Mouse (Mus musculus) intestine, embryonic 15.5 days (tissue): Measurements from ENCODE around the gene Shprh. TPM values are rescaled to one million over a fixed set of nuclear protein-coding genes. Genes with fewer than 3 reads are reported as not detected.

Experiments
- ATAC-seq: fragments of 200-750 bp; cut with Nextera tagmentation; 2 replicates; pipeline ENCODE4 v1.8.0; 2017; ENCODE audit warnings: moderate TSS enrichment, moderate library complexity
- H3K27ac ChIP-seq: fragments of 300-500 bp; sonication (generic); 2 replicates; pipeline ENCODE4 v1.5.1; 2015; ENCODE audit warnings: mild to moderate bottlenecking, inconsistent platforms
- H3K27me3 ChIP-seq: fragments of 300-500 bp; sonication (generic); replicated peaks from 2 replicates; pipeline ENCODE4 v1.6.1; 2015; ENCODE audit warnings: inconsistent platforms
- H3K36me3 ChIP-seq: fragments of 300-500 bp; sonication (generic); 2 replicates; pipeline ENCODE4 v1.6.1; 2015; ENCODE audit warnings: inconsistent platforms
- H3K4me1 ChIP-seq: fragments of 300-500 bp; sonication (generic); replicated peaks from 2 replicates; pipeline ENCODE4 v1.6.1; 2015; ENCODE audit warnings: inconsistent platforms
- H3K4me2 ChIP-seq: fragments of 300-500 bp; sonication (generic); replicated peaks from 2 replicates; pipeline ENCODE4 v1.6.1; 2015; ENCODE audit warnings: mild to moderate bottlenecking, inconsistent platforms
- H3K4me3 ChIP-seq: fragments of 300-500 bp; sonication (generic); replicated peaks from 2 replicates; pipeline ENCODE4 v1.5.1; 2015; ENCODE audit warnings: inconsistent platforms
- H3K9ac ChIP-seq: fragments of 300-500 bp; sonication (generic); 2 replicates; pipeline ENCODE4 v1.6.1; 2015; ENCODE audit warnings: inconsistent platforms
- H3K9me3 ChIP-seq: fragments of 300-500 bp; sonication (generic); 2 replicates; pipeline ENCODE4 v1.6.1; 2016; ENCODE audit warnings: inconsistent platforms
- WGBS: fragments of 180-500 bp; shearing (Covaris S2); methylation state at CpG from one replicate; pipeline ENCODE4 v1.1.7; 2015; 5-methylcytosine and 5-hydroxymethylcytosine counted together
- polyA plus RNA-seq: library from polyadenylated mRNA; unstranded; fragments of >200 nt; fragmentation: Nextera tagmentation; extraction: Ambion mirVana; gene quantifications from 2 replicates; pipeline ENCODE4 v1.2.1, GENCODE M21; 2015

Shprh gene
- 12.3 and 12.6 TPM in 2 replicates for polyA plus RNA-seq

DNA sequence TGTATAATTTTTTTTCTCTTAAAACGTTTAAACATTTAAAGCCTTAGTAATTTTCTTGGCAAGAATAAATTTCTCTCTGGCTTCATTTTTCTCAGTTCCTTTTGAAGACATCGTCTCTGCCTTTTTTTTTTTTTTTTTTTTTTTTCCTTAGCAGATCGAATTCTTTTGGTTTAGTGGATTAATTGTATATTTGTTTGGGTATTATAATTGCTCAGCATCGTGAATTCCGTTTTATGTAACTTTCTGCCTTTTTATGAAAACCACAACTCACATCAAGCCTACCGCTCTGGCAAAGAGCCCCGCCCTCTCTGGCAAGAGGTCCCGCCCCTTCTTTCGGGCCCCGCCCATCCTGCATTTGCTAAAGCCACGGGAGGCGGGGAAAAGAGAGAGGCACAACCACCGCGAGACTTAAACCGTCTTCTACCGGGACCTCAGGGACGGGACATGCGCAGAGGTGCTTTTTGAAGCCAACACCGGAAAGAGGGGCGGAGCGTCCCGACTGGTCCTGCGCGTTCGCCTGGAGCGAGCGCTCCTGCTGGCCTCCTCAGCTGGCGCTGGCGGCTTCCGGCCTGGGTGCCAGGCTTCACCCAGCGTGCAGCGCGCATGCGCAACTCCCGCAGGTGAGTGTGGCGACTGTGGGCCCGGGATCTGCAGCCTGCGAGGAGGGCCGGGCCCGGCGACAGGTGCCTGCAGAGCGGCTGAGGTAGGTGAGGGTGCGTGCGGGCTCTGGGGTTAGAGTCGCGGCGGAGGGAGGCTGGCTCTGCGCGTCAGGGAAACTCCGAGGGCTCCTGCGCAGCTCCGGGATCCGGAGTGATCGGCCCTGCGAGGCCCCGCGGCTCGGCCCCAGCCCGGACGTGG, at the start of gene Shprh:
TSS of gene Shprh (plus strand) at position 544 of the 858 bp plus-strand sequence.
- H3K36me3 ChIP-seq = no peaks in the 10 kb centered on the region
- 0 out of 2 replicates have a peak, but pooled peaks cover 8% of the 10 kb centered on the region for H3K4me1 ChIP-seq
- H3K9me3 ChIP-seq = no peaks in the 10 kb centered on the region
- peak within 1 kb of the TSS; percentile 71 for H3K4me2 ChIP-seq
- H3K27ac ChIP-seq = peak within 1 kb of the TSS; percentile 82
- peak within 1 kb of the TSS; percentile 89 for H3K9ac ChIP-seq
- ATAC-seq = peak; percentile 100
- under 1% methylated on average over 60 of the region's 60 CpGs for whole genome bisulfite sequencing
- H3K27me3 ChIP-seq = no peaks in the 10 kb centered on the region
- H3K4me3 ChIP-seq = peak within 1 kb of the TSS; percentile 89

DNA sequence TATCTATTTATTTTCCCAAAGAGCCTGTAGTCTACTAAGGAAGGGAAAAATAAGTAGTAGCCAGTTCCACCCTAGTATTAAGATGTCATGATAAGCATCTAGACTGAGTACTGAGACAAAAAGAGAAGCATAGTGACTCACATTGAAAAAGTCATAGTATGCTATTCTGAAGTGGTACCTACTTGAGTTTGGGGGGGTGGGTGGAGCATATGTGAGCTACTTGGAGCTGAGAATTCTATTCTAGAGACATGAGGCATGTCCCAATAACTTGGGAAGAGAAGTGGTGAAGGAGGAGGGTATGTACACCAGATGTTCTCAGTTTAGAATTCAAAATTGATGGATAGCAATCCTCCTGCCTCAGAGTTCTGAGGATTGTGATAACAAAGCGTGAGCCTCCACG, 27.4 kb upstream of the Shprh start:
- H3K4me2 ChIP-seq = no peak overlapping the region
- H3K4me3 ChIP-seq = no peak overlapping the region
- 87% methylated on average over 2 of the region's 2 CpGs for WGBS
- no peaks in the 10 kb centered on the region for H3K36me3 ChIP-seq
- H3K9me3 ChIP-seq = no peaks in the 10 kb centered on the region
- no peak overlapping the region for H3K9ac ChIP-seq
- ATAC-seq = no peak
- H3K4me1 ChIP-seq = no peaks in the 10 kb centered on the region
- H3K27ac ChIP-seq = no peak overlapping the region
- H3K27me3 ChIP-seq = no peaks in the 10 kb centered on the region

DNA sequence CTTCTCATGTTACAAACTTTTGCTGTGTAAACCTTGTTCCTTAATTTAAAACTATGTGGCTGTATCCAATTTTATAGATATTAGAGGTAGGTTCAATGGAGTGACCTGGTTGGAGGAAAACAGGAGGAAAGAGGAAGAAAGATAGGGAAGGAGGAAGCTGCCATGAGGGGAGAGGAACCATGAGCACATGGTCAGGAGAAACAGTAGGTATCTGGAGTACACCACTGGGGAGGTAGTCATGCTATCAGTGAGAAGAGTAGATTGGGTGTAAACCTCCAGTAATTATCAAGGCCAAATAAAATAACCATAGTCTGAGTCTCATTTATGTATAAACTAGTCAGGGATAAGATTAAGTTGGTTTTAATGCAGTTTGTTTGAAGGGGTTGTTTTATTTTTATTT, 3.6 kb upstream of the Shprh start:
- Histone ChIP-seq H3K27ac (no peak overlapping the region), H3K27me3 (no peaks in the 10 kb centered on the region), H3K4me1 (0 out of 2 replicates have a peak, but pooled peaks cover 5% of the 10 kb centered on the region), H3K9me3 (no peaks in the 10 kb centered on the region), H3K36me3 (no peaks in the 10 kb centered on the region), H3K4me2 (no peak overlapping the region), H3K9ac (no peak overlapping the region), H3K4me3 (no peak overlapping the region)
- no peak for ATAC-seq

DNA sequence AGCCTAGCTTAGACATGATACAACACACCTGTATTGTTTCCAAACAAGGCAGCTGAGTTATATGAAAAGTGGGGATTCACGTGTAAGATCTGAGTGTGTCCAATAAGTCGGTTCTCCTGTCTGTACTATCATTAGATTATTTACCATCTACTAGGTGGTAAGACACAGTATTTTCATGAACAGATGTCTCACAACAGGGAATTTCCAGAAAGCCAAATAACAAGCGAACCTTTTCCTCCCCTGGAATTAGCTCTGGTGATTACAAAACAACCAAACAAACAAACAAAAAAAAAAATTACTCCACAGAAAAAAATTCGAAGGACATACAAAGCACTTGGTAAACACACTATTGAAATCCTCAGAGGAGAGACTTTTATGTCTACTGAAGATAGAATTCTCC, 781 bp upstream of the Shprh start:
- Histone ChIP-seq H3K4me2 (no peak overlapping the region), H3K27ac (no peak overlapping the region), H3K36me3 (no peaks in the 10 kb centered on the region), H3K4me1 (0 out of 2 replicates have a peak, but pooled peaks cover 8% of the 10 kb centered on the region), H3K9ac (no peak overlapping the region), H3K27me3 (no peaks in the 10 kb centered on the region), H3K9me3 (no peaks in the 10 kb centered on the region), H3K4me3 (no peak overlapping the region)
- WGBS = 70% methylated on average over 4 of the region's 4 CpGs
- ATAC-seq = no peak

DNA sequence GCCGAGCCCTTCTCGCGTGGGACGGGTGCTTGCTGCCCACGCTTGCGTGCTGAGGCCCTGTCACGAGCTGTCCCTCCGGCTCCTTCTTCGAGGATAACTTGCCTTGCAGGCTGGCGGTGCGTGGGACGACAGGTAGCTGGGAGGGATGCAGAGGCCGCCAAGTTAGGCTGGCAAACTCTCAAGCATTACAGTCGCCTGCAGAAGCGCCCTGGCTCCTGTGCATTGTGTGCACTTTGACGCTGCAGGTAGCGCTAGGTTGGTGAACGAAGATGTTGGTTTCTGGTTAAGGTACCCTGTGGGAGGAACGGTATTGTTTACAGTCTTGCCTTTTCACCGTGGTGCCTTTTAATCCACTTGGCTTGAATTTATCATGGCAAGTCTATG, 507 bp downstream of the Shprh start:
- WGBS = under 1% methylated on average over 20 of the region's 20 CpGs
- no peaks in the 10 kb centered on the region for H3K36me3 ChIP-seq

DNA sequence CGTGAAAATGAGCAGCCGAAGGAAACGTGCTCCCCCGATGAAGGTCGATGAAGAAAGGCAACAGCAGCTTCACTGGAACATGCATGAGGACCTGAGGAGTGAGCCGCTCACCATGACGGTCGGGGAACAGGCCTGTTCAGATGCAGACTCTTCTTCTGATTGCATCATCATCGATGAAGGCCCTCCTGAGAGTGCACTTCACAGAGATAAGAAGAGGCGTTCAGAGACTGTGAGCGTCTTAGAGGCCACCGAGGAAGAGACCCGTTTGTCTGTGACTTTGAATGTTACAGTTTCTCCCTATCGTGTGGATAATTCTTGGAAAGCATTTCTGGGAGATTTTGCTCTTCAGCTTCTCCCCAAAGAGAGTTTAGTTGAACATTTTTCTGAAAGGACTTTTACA, 2.4 kb downstream of the Shprh start:
- no peak overlapping the region for H3K4me2 ChIP-seq
- H3K4me1 ChIP-seq = 0 out of 2 replicates have a peak, but pooled peaks cover 8% of the 10 kb centered on the region
- H3K9ac ChIP-seq = no peak overlapping the region
- no peak for ATAC-seq
- no peaks in the 10 kb centered on the region for H3K27me3 ChIP-seq
- H3K4me3 ChIP-seq = no peak overlapping the region
- H3K36me3 ChIP-seq = no peaks in the 10 kb centered on the region
- H3K9me3 ChIP-seq = no peaks in the 10 kb centered on the region
- no peak overlapping the region for H3K27ac ChIP-seq
- 92% methylated on average over 14 of the region's 14 CpGs for WGBS

More for the DNA sequence above, 507 bp downstream of the Shprh start:
- peak overlapping the region; percentile 71 for H3K4me2 ChIP-seq
- peak overlapping the region; percentile 89 for H3K4me3 ChIP-seq
- peak overlapping the region; percentile 89 for H3K9ac ChIP-seq
- 0 out of 2 replicates have a peak, but pooled peaks cover 8% of the 10 kb centered on the region for H3K4me1 ChIP-seq
- H3K27ac ChIP-seq = peak overlapping the region; percentile 82
- H3K9me3 ChIP-seq = no peaks in the 10 kb centered on the region
- peak; percentile 64 for ATAC-seq
- no peaks in the 10 kb centered on the region for H3K27me3 ChIP-seq

DNA sequence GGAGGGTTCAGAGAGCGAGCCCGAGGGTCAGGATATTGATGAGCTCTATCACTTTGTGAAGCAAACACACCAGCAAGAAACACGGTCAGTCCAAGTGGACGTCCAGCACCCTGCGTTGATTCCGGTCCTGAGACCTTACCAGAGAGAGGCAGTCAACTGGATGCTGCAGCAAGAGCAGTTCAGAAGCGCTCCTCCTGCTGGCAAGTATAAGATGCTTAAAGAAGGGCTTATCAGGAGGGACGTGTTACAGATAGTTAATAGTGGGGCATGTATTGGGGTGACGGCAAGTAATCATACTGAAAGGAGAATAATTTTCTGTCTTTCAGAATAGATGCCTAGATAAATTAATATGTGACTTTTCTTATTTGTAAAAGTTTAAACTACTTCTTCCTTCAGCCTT, 7.8 kb downstream of the Shprh start:
- ATAC-seq = no peak
- WGBS = 83% methylated on average over 9 of the region's 9 CpGs
- peaks cover 6% of the 10 kb centered on the region; the same call in 1 of the 2 replicates for H3K36me3 ChIP-seq

DNA sequence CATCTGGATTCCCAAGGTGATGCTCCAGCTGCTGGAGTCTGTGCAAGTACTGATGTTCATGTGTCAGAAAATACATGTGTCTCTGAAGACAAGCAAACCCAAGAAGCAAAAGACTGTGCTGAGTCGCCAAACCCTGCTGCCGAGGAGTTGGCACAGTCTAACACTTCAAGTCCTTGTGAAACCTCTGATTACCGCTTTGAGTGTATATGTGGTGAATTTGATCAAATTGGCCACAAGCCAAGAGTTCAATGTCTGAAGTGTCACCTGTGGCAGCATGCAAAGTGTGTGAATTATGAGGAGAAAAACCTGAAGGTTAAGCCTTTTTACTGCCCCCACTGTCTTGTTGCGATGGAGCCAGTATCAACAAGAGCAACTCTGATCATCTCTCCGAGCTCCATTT, 15.3 kb downstream of the Shprh start:
- ATAC-seq = peak; percentile 67
- H3K4me2 ChIP-seq = no peak overlapping the region
- no peak overlapping the region for H3K9ac ChIP-seq
- no peaks in the 10 kb centered on the region for H3K9me3 ChIP-seq
- no peaks in the 10 kb centered on the region for H3K27me3 ChIP-seq
- H3K36me3 ChIP-seq = peaks cover 13% of the 10 kb centered on the region
- no peak overlapping the region for H3K4me3 ChIP-seq
- no peaks in the 10 kb centered on the region for H3K4me1 ChIP-seq
- no peak overlapping the region for H3K27ac ChIP-seq
- WGBS = 82% methylated on average over 5 of the region's 5 CpGs

More for the DNA sequence above, 7.8 kb downstream of the Shprh start:
- Histone ChIP-seq H3K4me1 (no peaks in the 10 kb centered on the region), H3K27ac (no peak overlapping the region), H3K9ac (no peak overlapping the region), H3K9me3 (no peaks in the 10 kb centered on the region), H3K27me3 (no peaks in the 10 kb centered on the region), H3K4me3 (no peak overlapping the region), H3K4me2 (no peak overlapping the region)

DNA sequence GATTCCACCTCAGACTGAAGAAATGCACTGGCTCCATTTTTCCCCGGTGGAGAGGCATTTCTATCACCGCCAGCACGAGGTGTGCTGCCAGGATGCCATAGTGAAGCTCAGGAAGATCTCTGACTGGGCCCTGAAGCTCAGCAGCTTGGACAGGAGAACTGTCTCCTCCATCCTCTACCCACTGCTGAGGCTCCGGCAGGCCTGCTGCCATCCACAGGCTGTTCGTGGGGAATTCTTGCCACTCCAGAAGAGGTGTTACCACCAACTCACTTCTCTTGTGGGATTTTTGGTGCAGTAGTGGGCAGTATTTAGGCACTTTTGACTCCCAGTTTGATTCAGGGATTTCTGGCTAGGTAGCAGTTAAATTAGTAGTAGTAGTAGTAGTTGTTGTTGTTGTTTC, 21.0 kb downstream of the Shprh start:
- Histone ChIP-seq H3K4me1 (no peaks in the 10 kb centered on the region), H3K9me3 (no peaks in the 10 kb centered on the region), H3K4me3 (no peak overlapping the region), H3K36me3 (peaks cover 27% of the 10 kb centered on the region), H3K4me2 (no peak overlapping the region), H3K27ac (no peak overlapping the region), H3K27me3 (no peaks in the 10 kb centered on the region), H3K9ac (no peak overlapping the region)
- 92% methylated on average over 5 of the region's 5 CpGs for WGBS
- ATAC-seq = no peak

DNA sequence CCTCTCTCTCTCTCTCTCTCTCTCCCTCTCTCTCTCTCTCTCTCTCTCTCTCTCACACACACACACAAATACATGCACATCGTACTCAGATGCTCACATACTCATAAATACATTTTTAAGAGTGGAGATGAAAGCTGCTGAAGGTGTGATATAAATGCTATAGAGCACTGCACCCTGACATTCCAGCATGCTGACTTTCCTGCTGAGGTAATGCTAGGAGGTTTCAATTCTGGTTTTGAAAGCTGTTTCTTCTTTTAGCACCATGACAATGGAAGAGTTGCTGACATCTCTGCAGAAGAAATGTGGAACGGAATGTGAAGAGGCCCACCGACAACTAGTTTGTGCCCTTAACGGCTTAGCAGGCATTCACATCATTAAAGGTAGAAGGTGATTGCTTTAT, 22.4 kb downstream of the Shprh start:
- H3K4me2 ChIP-seq = no peak overlapping the region
- H3K27ac ChIP-seq = no peak overlapping the region
- no peak overlapping the region for H3K9ac ChIP-seq
- H3K4me1 ChIP-seq = no peaks in the 10 kb centered on the region
- H3K4me3 ChIP-seq = no peak overlapping the region
- no peaks in the 10 kb centered on the region for H3K27me3 ChIP-seq
- 89% methylated on average over 4 of the region's 4 CpGs for WGBS
- no peak for ATAC-seq
- no peaks in the 10 kb centered on the region for H3K9me3 ChIP-seq
- peaks cover 23% of the 10 kb centered on the region for H3K36me3 ChIP-seq

DNA sequence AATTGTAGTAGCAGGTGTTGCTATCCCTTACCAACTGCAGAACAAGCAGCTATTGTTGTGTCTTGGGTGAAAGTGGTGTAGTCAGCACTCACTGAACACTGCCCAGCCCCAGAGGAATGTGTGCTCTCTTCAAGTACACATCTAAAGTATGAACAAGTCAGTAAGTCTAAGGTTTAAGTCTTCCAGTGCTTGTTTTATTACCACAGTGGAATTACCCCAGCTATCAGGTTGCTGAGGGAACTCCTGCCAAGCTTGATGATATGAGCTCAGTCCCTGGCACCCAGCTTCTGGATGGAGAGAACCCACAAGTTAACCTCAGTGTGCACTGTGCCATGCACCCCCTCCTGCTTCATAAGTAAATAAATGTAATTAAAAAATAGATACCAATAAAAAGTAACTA, 23.3 kb downstream of the Shprh start:
- Histone ChIP-seq H3K4me2 (no peak overlapping the region), H3K9ac (no peak overlapping the region), H3K27ac (no peak overlapping the region), H3K27me3 (no peaks in the 10 kb centered on the region), H3K9me3 (no peaks in the 10 kb centered on the region), H3K4me1 (no peaks in the 10 kb centered on the region), H3K36me3 (peaks cover 15% of the 10 kb centered on the region), H3K4me3 (no peak overlapping the region)
- no peak for ATAC-seq

DNA sequence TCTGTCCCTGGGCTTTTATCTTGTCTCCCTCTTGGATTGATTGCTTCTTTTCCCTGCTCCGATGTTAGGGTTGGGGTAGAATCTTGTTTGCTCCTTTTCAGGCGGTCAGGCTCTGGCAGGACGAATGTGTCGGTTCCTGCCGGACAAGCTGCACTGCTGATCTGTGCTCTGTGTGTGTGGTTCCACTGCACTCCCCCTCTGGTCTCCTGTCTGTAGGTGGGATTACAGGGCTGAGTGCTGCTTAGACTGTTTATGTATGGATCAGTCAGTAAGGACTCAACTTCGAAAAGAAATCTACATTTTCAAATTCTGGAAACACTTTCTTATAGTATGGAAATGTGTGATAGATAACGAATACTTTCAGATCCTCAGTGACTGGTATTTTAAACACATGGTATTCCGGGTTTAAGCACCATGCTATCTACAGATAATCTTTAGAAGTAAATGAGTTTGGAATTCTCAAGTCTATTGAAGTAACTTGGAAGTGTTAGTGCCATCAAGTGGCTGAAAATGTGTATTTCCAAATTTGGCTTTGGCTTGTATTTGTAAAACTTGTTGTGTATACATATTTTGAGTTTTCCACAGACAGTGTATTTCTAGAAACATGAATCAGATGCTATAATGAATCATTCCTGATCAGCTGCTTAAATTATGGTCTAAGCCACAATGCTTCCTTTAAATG, 26.7 kb downstream of the Shprh start:
- H3K27ac ChIP-seq = no peak overlapping the region
- WGBS = 82% methylated on average over 8 of the region's 8 CpGs
- peaks cover 9% of the 10 kb centered on the region; the same call in 1 of the 2 replicates for H3K36me3 ChIP-seq
- H3K9ac ChIP-seq = no peak overlapping the region
- no peaks in the 10 kb centered on the region for H3K9me3 ChIP-seq
- H3K27me3 ChIP-seq = no peaks in the 10 kb centered on the region
- H3K4me1 ChIP-seq = no peaks in the 10 kb centered on the region
- no peak overlapping the region for H3K4me2 ChIP-seq
- ATAC-seq = no peak
- H3K4me3 ChIP-seq = no peak overlapping the region
